Mouse (Mus musculus) adrenal gland (tissue): Measurements from ENCODE around the gene Trim11.

Source experiments
- intact Hi-C: fragments of 180-260 bp; cut with DNase I; formaldehyde crosslinking; loops from one replicate; pipeline ENCODE4 v1.15.1; 2025
- microRNA-seq, 2 experiments: library from miRNA; unstranded; fragments of <30 nt; microRNA quantifications; one replicate each; pipeline ENCODE4; 2019

The Trim11 gene

GRCm38 (mm10) chr11:59002327-59003079 lies 24.6 kb downstream of the Trim11 start:
- intact Hi-C loops, result no loop called here

GRCm38 (mm10) chr11:59015052-59015451 lies 37.2 kb downstream of the Trim11 start:
- intact Hi-C loops, result no loop called here

GRCm38 (mm10) chr11:59026411-59026810 lies 48.5 kb downstream of the Trim11 start:
- intact Hi-C loops, result no loop called here

GRCm38 (mm10) chr11:59029003-59029402 lies 51.1 kb downstream of the Trim11 start:
- intact Hi-C loops, result no loop called here

Small RNA genes lying within 50 kb of the gene (microRNA-seq; reads per million reads assigned to microRNA genes)
- gene Gm44313, result 0 reads per million in 2 experiments
